ENCODE assay signal across 10 mouse cellular contexts in genomic region chr10:77604958-77605357, GRCm38 (mm10). TPM values are rescaled to one million over a fixed set of nuclear protein-coding genes. Genes with fewer than 3 reads are reported as not detected.
A peak's percentile ranks its signal among the peaks of the same experiment; 100 is the strongest.
DNase-seq lines count a peak whose midpoint lies in the region; ATAC-seq and TF ChIP-seq lines count a peak whose summit lies in the region.
"Had no signal": no experiment of that assay in that cellular context is flagged by ENCODE, and none has a peak within 500 bp of the region (broad histone marks: within the 10 kb centered on the region; RNA-seq: fewer than 3 reads in every experiment).

No protein-coding gene starts in this region.

- TF ChIP-seq CTCF in layer of hippocampus, adult 2 months (conservative IDR thresholded peaks at IDR 0.05): no peak
- no peak for TF ChIP-seq CTCF in thymus, adult 2 months (IDR thresholded peaks at IDR 0.05; ENCODE audit: borderline replicate concordance, control insufficient read depth, extremely low read depth, insufficient read depth, low read length, poor library complexity)

- no peak overlapping the region for H3K4me2 ChIP-seq in embryonic facial prominence, embryonic 14.5 days (ENCODE audit: low read depth, low read length)

- no peak for ATAC-seq in embryonic facial prominence, embryonic 14.5 days (ENCODE audit: low read depth)
- no peak for ATAC-seq in megakaryocyte, adult 5-6 weeks (ENCODE audit: poor library complexity, severe bottlenecking)

- peaks cover 28% of the 10 kb centered on the region for H3K4me1 ChIP-seq in heart, embryonic 10.5 days
- peaks cover 15% of the 10 kb centered on the region; the same call in 1 of the 2 replicates for H3K4me1 ChIP-seq in embryonic facial prominence, embryonic 14.5 days (ENCODE audit: control insufficient read depth, insufficient read depth, low read length)
- H3K4me1 ChIP-seq in thymus, adult 2 months (replicated peaks; ENCODE audit: control insufficient read depth, insufficient read depth, low read length): peaks cover 15% of the 10 kb centered on the region

- H3K27me3 ChIP-seq in heart, embryonic 10.5 days (ENCODE audit: insufficient read depth, poor library complexity, severe bottlenecking): no peaks in the 10 kb centered on the region
- no peaks in the 10 kb centered on the region for H3K27me3 ChIP-seq in embryonic facial prominence, embryonic 14.5 days (replicated peaks; ENCODE audit: control insufficient read depth, insufficient read depth, low read length)
- no peaks in the 10 kb centered on the region for H3K27me3 ChIP-seq in thymus, adult 2 months (ENCODE audit: control insufficient read depth, insufficient read depth, low read length)

- H3K9ac ChIP-seq in embryonic facial prominence, embryonic 14.5 days (ENCODE audit: low read depth, low read length): no peak overlapping the region

- no peaks in the 10 kb centered on the region for H3K9me3 ChIP-seq in heart, embryonic 10.5 days
- H3K9me3 ChIP-seq in embryonic facial prominence, embryonic 14.5 days (ENCODE audit: control insufficient read depth, low read length): no peaks in the 10 kb centered on the region

- 57% methylated on average over 5 of the region's 5 CpGs for WGBS in heart, embryonic 10.5 days
- 72% methylated on average over 5 of the region's 5 CpGs for WGBS in embryonic facial prominence, embryonic 14.5 days
- WGBS in thymus, adult 2 months: 52% methylated on average over 5 of the region's 5 CpGs

- no peak for DNase-seq in heart, embryonic 10.5 days (ENCODE audit: low spot score)
- DNase-seq in heart, adult 9 months (ENCODE audit: low spot score in 2 of 2): no peak
- DNase-seq in layer of hippocampus, adult 2 months (ENCODE audit: low spot score in 2 of 2): no peak
- no peak for DNase-seq in layer of hippocampus, postnatal 10 days (ENCODE audit: low spot score in 2 of 2)
- DNase-seq in embryonic facial prominence, embryonic 14.5 days (ENCODE audit: low spot score): no peak
- DNase-seq in lung, postnatal 4 days: peak; percentile 45 to 61
- no peak for DNase-seq in thymus, adult 2 months
- DNase-seq: gastrocnemius, postnatal 36 days had no signal

- peak overlapping the region; percentile 99 for H3K27ac ChIP-seq in heart, embryonic 10.5 days
- H3K27ac ChIP-seq in layer of hippocampus, adult 2 months: peak overlapping the region; percentile 99; the same call in 1 of the 2 replicates
- H3K27ac ChIP-seq in embryonic facial prominence, embryonic 14.5 days (replicated peaks; ENCODE audit: low read depth, low read length): peak overlapping the region; percentile 97; the same call in 1 of the 2 replicates
- H3K27ac ChIP-seq in thymus, adult 2 months (ENCODE audit: control insufficient read depth, insufficient read depth, low read length): no peak overlapping the region

- no peak overlapping the region for H3K4me3 ChIP-seq in heart, embryonic 10.5 days
- H3K4me3 ChIP-seq in layer of hippocampus, adult 2 months: no peak overlapping the region
- no peak overlapping the region for H3K4me3 ChIP-seq in embryonic facial prominence, embryonic 14.5 days (ENCODE audit: low read depth, low read length)
- no peak overlapping the region for H3K4me3 ChIP-seq in thymus, adult 2 months (ENCODE audit: control insufficient read depth, insufficient read depth, low read length)

- peaks cover 22% of the 10 kb centered on the region for H3K36me3 ChIP-seq in heart, embryonic 10.5 days
- H3K36me3 ChIP-seq in embryonic facial prominence, embryonic 14.5 days (ENCODE audit: control insufficient read depth, insufficient read depth, low read length): peaks cover 16% of the 10 kb centered on the region
- no peaks in the 10 kb centered on the region; the same call in 1 of the 2 replicates for H3K36me3 ChIP-seq in thymus, adult 2 months (ENCODE audit: control insufficient read depth, insufficient read depth, low read length)

- no peak for TF ChIP-seq POLR2A in thymus, adult 2 months (IDR thresholded peaks at IDR 0.05; ENCODE audit: control insufficient read depth, extremely low read depth, insufficient read depth, low read length, poor library complexity)

RNA-seq across cellular contexts. Expression of gene Sumo3, which starts 0.9 kb away (rescaled TPM):
- 235 and 306 TPM in 2 replicates for polyA plus RNA-seq in heart, embryonic 10.5 days (2016; fragmentation: Nextera tagmentation; extraction: Ambion mirVana)
- total RNA-seq in layer of hippocampus, adult 2 months (2021): 100 to 1,000 TPM; 131 to 138 TPM
- total RNA-seq in layer of hippocampus, postnatal 10 days (2021): 100 to 1,000 TPM; 129 to 156 TPM
- polyA plus RNA-seq in embryonic facial prominence, embryonic 14.5 days (2014; fragmentation: Nextera tagmentation; extraction: Ambion mirVana): 261 and 281 TPM in 2 replicates
- total RNA-seq in megakaryocyte, adult 5-6 weeks (2015): 22.1 and 22.7 TPM in 2 replicates
- total RNA-seq in megakaryocyte, adult 5-6 weeks (2017): 118 and 137 TPM in 2 replicates
- 236 and 248 TPM in 2 replicates for polyA plus RNA-seq in thymus, adult 2 months (2012; rRNA removed)

RNA-seq across cellular contexts. Expression of gene Gm49325, which starts 1.0 kb away (rescaled TPM):
- 2.1 and 2.7 TPM in 2 replicates for polyA plus RNA-seq in heart, embryonic 10.5 days (2016; fragmentation: Nextera tagmentation; extraction: Ambion mirVana)
- total RNA-seq in layer of hippocampus, adult 2 months (2021): 10 to 100 TPM; 18.3 to 27.0 TPM
- total RNA-seq in layer of hippocampus, postnatal 10 days (2021): 10 to 100 TPM; 17.9 to 34.8 TPM
- polyA plus RNA-seq in embryonic facial prominence, embryonic 14.5 days (2014; fragmentation: Nextera tagmentation; extraction: Ambion mirVana): 4.1 and 7.4 TPM in 2 replicates
- total RNA-seq in megakaryocyte, adult 5-6 weeks (2015): not detected in 2 replicates
- total RNA-seq in megakaryocyte, adult 5-6 weeks (2017): not detected in 2 replicates
- polyA plus RNA-seq in thymus, adult 2 months (2012; rRNA removed): not detected in 2 replicates
- polyA plus RNA-seq: small intestine, adult 2 months had no signal

RNA-seq across cellular contexts. Expression of gene Ube2g2, which starts 17.1 kb away (rescaled TPM):
- polyA plus RNA-seq in heart, embryonic 10.5 days (2016; fragmentation: Nextera tagmentation; extraction: Ambion mirVana): 83.1 and 92.1 TPM in 2 replicates
- 10 to 100 TPM; 81.6 to 95.4 TPM for total RNA-seq in layer of hippocampus, adult 2 months (2021)
- total RNA-seq in layer of hippocampus, postnatal 10 days (2021): 10 to 100 TPM; 46.6 to 54.3 TPM
- polyA plus RNA-seq in embryonic facial prominence, embryonic 14.5 days (2014; fragmentation: Nextera tagmentation; extraction: Ambion mirVana): 66.1 and 69.5 TPM in 2 replicates
- total RNA-seq in megakaryocyte, adult 5-6 weeks (2015): 15.3 and 18.1 TPM in 2 replicates
- 27.4 and 40.0 TPM in 2 replicates for total RNA-seq in megakaryocyte, adult 5-6 weeks (2017)
- polyA plus RNA-seq in thymus, adult 2 months (2012; rRNA removed): 52.0 and 52.6 TPM in 2 replicates

RNA-seq across cellular contexts. Expression of gene Pttg1ip, which starts 23.4 kb away (rescaled TPM):
- 94.9 and 97.0 TPM in 2 replicates for polyA plus RNA-seq in heart, embryonic 10.5 days (2016; fragmentation: Nextera tagmentation; extraction: Ambion mirVana)
- total RNA-seq in layer of hippocampus, adult 2 months (2021): 10 to 100 TPM; 76.9 to 77.5 TPM
- 10 to 100 TPM; 71.6 to 82.0 TPM for total RNA-seq in layer of hippocampus, postnatal 10 days (2021)
- 135 and 143 TPM in 2 replicates for polyA plus RNA-seq in embryonic facial prominence, embryonic 14.5 days (2014; fragmentation: Nextera tagmentation; extraction: Ambion mirVana)
- total RNA-seq in megakaryocyte, adult 5-6 weeks (2015): 82.8 and 97.8 TPM in 2 replicates
- total RNA-seq in megakaryocyte, adult 5-6 weeks (2017): 50.0 and 54.8 TPM in 2 replicates
- polyA plus RNA-seq in thymus, adult 2 months (2012; rRNA removed): 103 and 129 TPM in 2 replicates

Comparison
In these comparisons a context has a peak if more than half of its experiments do, and no peak if none do; other contexts are left out.
1. DNase-seq: peak in lung, postnatal 4 days (2 of 2); none in heart, embryonic 10.5 days (single experiment), heart, adult 9 months (0 of 2), layer of hippocampus, adult 2 months (0 of 2), layer of hippocampus, postnatal 10 days (0 of 2), embryonic facial prominence, embryonic 14.5 days (single experiment) and thymus, adult 2 months (single experiment).
2. RNA of gene Gm49325, which starts 1.0 kb away (total RNA-seq): 17.9 to 34.8 TPM in layer of hippocampus, postnatal 10 days and 18.3 to 27.0 TPM in layer of hippocampus, adult 2 months; not detected in megakaryocyte, adult 5-6 weeks; every median in the first group is over 10 times any median in the second.